Comparison of ENCODE assay signal across 21 mouse cellular contexts in the genomic region with DNA sequence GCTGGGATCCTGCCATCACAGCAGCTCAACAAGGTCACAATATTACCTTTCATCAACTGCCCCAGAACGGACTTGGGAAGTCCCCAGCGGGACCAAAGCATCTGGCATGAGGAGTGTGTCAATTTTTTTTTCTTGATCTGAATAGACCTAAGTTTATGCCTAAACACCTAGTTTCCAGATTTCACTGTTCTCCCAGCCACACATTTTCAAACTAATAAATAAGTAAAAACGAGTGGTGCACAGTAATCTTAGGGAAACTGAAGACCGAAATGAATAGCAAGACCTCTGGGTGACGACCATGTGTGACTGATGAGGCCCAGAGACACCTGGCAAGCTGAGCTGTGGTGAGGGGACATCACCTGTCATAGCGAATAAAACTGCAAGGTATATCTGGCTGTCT. TPM values are rescaled to one million over a fixed set of nuclear protein-coding genes. Genes with fewer than 3 reads are reported as not detected.
"Had no signal": no experiment of that assay in that cellular context is flagged by ENCODE, and none has a peak within 500 bp of the region (broad histone marks: within the 10 kb centered on the region; RNA-seq: fewer than 3 reads in every experiment).

No protein-coding gene starts in this region.

- DNase-seq: kidney, postnatal 10 days; kidney, postnatal 36 days; layer of hippocampus, postnatal 36 days; liver, embryonic 13.5 days; lung, adult 2 months; lung, postnatal 14 days; lung, postnatal 4 days; thymus, adult 18-20 months; thymus, postnatal 4 days had no signal

- H3K36me3 ChIP-seq: liver, embryonic 13.5 days; midbrain, embryonic 12.5 days; midbrain, embryonic 15.5 days; neural tube, embryonic 13.5 days had no signal

- H3K27me3 ChIP-seq: midbrain, embryonic 15.5 days; neural tube, embryonic 13.5 days had no signal

- H3K27ac ChIP-seq: left cerebral cortex, adult 2 months; liver, embryonic 13.5 days; midbrain, embryonic 12.5 days; midbrain, embryonic 15.5 days; neural tube, embryonic 13.5 days had no signal

- H3K9ac ChIP-seq: kidney, embryonic 15.5 days; liver, embryonic 13.5 days; midbrain, embryonic 12.5 days; midbrain, embryonic 15.5 days; neural tube, embryonic 13.5 days had no signal

- H3K4me3 ChIP-seq: kidney, embryonic 15.5 days; left cerebral cortex, adult 2 months; liver, embryonic 13.5 days; midbrain, embryonic 12.5 days; midbrain, embryonic 15.5 days; myocyte; neural tube, embryonic 13.5 days had no signal

- H3K9me3 ChIP-seq: kidney, embryonic 15.5 days; liver, embryonic 13.5 days; midbrain, embryonic 12.5 days; midbrain, embryonic 15.5 days; neural tube, embryonic 13.5 days had no signal

RNA-seq across cellular contexts. Expression of a gene that starts 39.1 kb away (rescaled TPM):
- total RNA-seq: layer of hippocampus, adult 8-10 months; layer of hippocampus, postnatal 10 days; layer of hippocampus, postnatal 36 days; left cerebral cortex, adult 2 months; left cerebral cortex, postnatal 10 days; left cerebral cortex, postnatal 36 days; megakaryocyte progenitor cell, adult 5-6 weeks had no signal
- polyA plus RNA-seq: kidney, embryonic 15.5 days; liver, embryonic 16.5 days; midbrain, embryonic 12.5 days; midbrain, embryonic 15.5 days; neural tube, embryonic 13.5 days had no signal
